Mouse (Mus musculus) spleen, postnatal 10 days (tissue): ENCODE measurements around the gene Defb26.

Experiments
- DNase-seq, 2 experiments: peaks; one replicate each; pipeline ENCODE4 v3.0.0; 2021 to 2022; ENCODE audit warnings: low spot score in 2 of 2

The Defb26 gene

DNA sequence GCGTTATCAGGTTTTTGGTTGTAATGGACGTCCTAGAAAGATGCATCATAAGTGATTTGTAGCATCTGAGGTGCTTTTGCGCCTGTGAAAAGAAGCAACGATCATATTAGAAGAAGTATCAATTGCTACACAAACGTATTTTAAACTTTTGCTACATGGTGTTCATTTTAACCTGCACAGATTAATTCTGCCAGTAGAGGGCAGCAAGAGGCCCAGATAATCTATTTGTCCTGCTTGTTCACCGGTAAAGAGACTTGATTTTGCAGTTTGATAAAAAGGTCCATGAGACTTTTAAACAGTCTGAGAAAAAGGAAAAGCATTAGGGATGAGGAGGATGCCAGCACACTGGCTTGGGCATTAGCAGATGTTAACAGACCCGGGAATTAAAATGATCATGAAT, 40.5 kb downstream of the Defb26 start:
- DNase-seq, result peak in 1 of 2 experiments; percentile 44

DNA sequence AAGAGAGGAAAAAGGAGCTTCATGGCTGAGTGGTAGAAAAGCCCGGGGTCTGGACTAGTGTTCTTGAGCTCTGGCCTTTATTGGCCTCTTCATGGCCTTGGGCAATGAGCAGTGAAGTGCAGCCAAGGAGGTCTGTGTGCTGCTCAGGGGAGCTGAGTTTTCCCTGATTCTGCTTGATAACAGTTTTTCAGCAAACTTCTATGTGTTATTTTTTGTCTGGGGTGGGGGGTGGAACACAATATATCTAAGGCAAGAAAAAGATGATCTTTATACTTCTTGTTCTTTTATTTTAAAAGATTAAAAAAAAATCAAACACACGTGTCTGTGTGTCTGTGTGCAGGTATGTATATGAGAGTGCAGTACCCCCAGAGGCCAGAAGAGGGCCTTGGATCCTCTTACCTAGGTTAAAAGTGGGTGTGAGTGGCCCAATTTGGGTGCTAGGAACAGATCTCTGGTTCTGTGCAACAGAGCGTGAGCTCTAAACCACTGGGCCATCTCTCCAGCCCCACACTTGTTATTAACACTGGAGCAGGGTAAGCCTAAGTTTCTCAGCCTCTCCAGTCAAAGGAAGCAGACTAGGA, 46.8 kb downstream of the Defb26 start, which contains the start of gene Defb23:
TSS of gene Defb23 (minus strand) at position 51 of the 581 bp plus-strand sequence.
- no peak for DNase-seq

- DNase-seq, result no peak
These were observed 52.3 kb downstream of the Defb26 start for GRCm38 (mm10) chr2:152459241-152459640.
